Mouse (Mus musculus) liver, postnatal 0 days (tissue): ENCODE data around the gene Tex261. TPM values are rescaled to one million over a fixed set of nuclear protein-coding genes. Genes with fewer than 3 reads are reported as not detected.

Experiments
- ATAC-seq: fragments of 200-750 bp; cut with Nextera tagmentation; 2 replicates; pipeline ENCODE4 v1.8.0; 2017; ENCODE audit warnings: mild to moderate bottlenecking, moderate library complexity
- DNase-seq: peaks from one replicate; pipeline ENCODE4 v3.0.0-alpha.2; 2016
- H3K27ac ChIP-seq: fragments of 300-500 bp; sonication (generic); 2 replicates; pipeline ENCODE4 v1.5.1; 2014; ENCODE audit warnings: antibody characterized with exemption, moderate library complexity, mild to moderate bottlenecking, low read depth
- H3K27me3 ChIP-seq: fragments of 300-500 bp; sonication (generic); 2 replicates; pipeline ENCODE4 v1.6.1; 2014; ENCODE audit warnings: low read length, control low read depth, mixed read lengths; ENCODE audit not compliant: insufficient read depth
- H3K36me3 ChIP-seq: fragments of 300-500 bp; sonication (generic); replicated peaks from 2 replicates; pipeline ENCODE4 v1.6.1; 2014; ENCODE audit warnings: mild to moderate bottlenecking, control low read depth, low read length, moderate library complexity, mixed read lengths; ENCODE audit not compliant: insufficient read depth
- H3K4me1 ChIP-seq: fragments of 300-500 bp; sonication (generic); 2 replicates; pipeline ENCODE4 v1.6.1; 2014; ENCODE audit warnings: antibody characterized with exemption, mild to moderate bottlenecking, control low read depth; ENCODE audit not compliant: insufficient read depth
- H3K4me2 ChIP-seq: fragments of 300-500 bp; sonication (generic); 2 replicates; pipeline ENCODE4 v1.6.1; 2014; ENCODE audit warnings: low read depth, mild to moderate bottlenecking, low read length, moderate library complexity, mixed read lengths
- H3K4me3 ChIP-seq: fragments of 300-500 bp; sonication (generic); 2 replicates; pipeline ENCODE4 v1.5.1; 2014; ENCODE audit warnings: low read depth, low read length
- H3K9ac ChIP-seq: fragments of 300-500 bp; sonication (generic); replicated peaks from 2 replicates; pipeline ENCODE4 v1.6.1; 2014; ENCODE audit warnings: mild to moderate bottlenecking, moderate library complexity
- H3K9me3 ChIP-seq: fragments of 300-500 bp; sonication (generic); 2 replicates; pipeline ENCODE4 v1.6.1; 2016; ENCODE audit warnings: mild to moderate bottlenecking, control low read depth, low read length, mixed read lengths
- CTCF ChIP-seq: sonication (generic); IDR thresholded peaks from 2 replicates; pipeline ENCODE4 v1.5.1; 2016; ENCODE audit warnings: antibody characterized with exemption, low read depth
- EP300 ChIP-seq: IDR thresholded peaks from 2 replicates; pipeline ENCODE4 v1.6.1; 2016; ENCODE audit warnings: antibody characterized with exemption, low read depth, mild to moderate bottlenecking
- WGBS: fragments of 180-500 bp; shearing (Covaris S2); extraction: QIAGEN DNeasy Blood & Tissue Kit; methylation state at CpG from one replicate; pipeline ENCODE4 v1.1.7; 2014; ENCODE audit not compliant: insufficient replicate concordance; 5-methylcytosine and 5-hydroxymethylcytosine counted together
- polyA plus RNA-seq: library from polyadenylated mRNA; unstranded; fragments of >200 nt; fragmentation: Nextera tagmentation; extraction: Ambion mirVana; gene quantifications from 2 replicates; pipeline ENCODE4 v1.2.1, GENCODE M21; 2015

Tex261 gene
- polyA plus RNA-seq, 1 experiment from 2014 or later, result 68.3 TPM

DNA sequence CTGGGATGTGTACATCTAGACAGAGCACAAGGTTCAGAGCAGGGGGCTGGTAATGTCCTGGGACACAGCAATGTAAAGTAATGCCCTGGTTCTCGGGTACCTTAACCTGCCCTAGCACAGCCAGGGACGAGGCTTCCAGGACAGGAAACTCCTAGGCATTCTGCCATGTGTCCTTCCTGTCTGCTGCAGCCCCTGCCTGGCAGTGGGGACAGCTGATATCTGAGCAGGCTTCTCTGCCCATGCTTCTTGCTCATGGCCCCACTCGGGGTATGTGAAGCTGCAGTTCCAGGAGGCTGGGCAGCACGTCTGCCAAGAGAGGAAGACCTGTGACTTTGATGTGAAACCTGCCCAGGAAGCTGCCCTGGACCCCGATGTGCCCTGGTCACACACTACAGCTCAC is 7.1 kb downstream of the Tex261 start:
- H3K4me3 ChIP-seq, result no peak overlapping the region
- no peak overlapping the region for H3K27ac ChIP-seq
- WGBS, result 56% methylated on average over 5 of the region's 5 CpGs
- no peak overlapping the region for H3K9ac ChIP-seq
- TF ChIP-seq EP300, result no peak
- TF ChIP-seq CTCF, result no peak
- H3K4me2 ChIP-seq, result no peak overlapping the region
- 0 out of 2 replicates have a peak, but pooled peaks have one; percentile 43 for ATAC-seq
- 0 out of 2 replicates have a peak, but pooled peaks cover 2% of the 10 kb centered on the region for H3K27me3 ChIP-seq
- H3K4me1 ChIP-seq, result peaks cover under 1% of the 10 kb centered on the region; the same call in 1 of the 2 replicates
- H3K36me3 ChIP-seq, result peaks cover 27% of the 10 kb centered on the region
- H3K9me3 ChIP-seq, result no peaks in the 10 kb centered on the region
- no peak for DNase-seq

DNA sequence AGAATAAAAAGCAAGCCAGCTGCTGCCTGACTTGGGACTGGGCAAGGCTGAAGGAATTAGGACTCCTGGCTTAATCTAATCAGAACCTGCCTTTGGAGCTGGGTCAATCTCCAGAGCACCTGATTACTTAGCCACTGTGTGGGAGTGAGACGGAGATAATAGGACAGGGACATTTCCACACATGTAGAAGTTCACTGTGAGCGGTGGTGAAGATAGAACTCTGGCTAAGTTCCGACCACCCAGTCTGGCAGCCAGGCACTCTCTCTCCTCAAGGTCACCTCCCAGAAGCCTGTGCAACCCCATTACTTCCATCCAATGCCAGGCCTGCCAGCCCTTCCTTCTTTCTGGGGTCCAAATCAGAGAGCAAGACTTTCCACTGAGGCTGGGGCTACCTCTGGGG is 8.6 kb downstream of the Tex261 start:
- no peak for TF ChIP-seq CTCF
- TF ChIP-seq EP300, result no peak

DNA sequence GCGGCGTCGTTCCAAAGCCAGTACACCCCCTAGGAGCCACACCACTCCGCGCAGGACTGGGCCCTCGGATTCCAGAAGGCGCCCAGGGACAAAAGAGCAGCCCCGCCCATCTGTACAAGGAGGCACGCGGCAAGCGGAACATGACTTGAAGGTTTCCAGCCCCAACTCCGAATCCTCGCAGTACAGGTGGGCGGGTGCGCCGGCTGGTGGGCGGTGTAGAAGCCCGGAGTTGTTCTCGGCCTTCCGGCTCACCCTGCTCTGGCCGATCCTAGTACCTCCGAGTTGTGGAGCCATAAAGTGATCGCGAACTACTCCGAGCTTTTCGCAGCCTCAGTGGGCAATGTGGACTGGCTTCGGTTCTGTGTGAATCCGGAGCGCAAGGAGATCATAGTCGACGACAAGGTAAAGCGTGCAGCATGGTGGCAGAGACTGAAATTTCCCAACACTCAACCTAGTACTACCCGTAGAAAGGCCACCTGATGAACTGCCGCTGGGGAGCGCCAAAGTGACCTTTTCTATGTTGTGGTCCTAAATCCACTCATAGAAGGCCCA is 12.7 kb downstream of the Tex261 start:
- Histone ChIP-seq H3K4me3 (peak overlapping the region; percentile 20; the same call in 1 of the 2 replicates), H3K9ac (no peak overlapping the region; the same call in 1 of the 2 replicates), H3K27me3 (peaks cover 39% of the 10 kb centered on the region), H3K4me1 (peaks cover 8% of the 10 kb centered on the region), H3K4me2 (peak overlapping the region; percentile 64), H3K27ac (no peak overlapping the region), H3K36me3 (no peaks in the 10 kb centered on the region), H3K9me3 (no peaks in the 10 kb centered on the region)
- ATAC-seq (peak; percentile 76), DNase-seq (peak; percentile 30)
- TF ChIP-seq EP300, result no peak
- TF ChIP-seq CTCF, result peak; percentile 45
- WGBS, result 5% methylated on average over 35 of the region's 35 CpGs

More for the DNA sequence above, 8.6 kb downstream of the Tex261 start:
- Histone ChIP-seq H3K4me1 (peaks cover 8% of the 10 kb centered on the region), H3K9me3 (no peaks in the 10 kb centered on the region), H3K9ac (no peak overlapping the region), H3K27ac (no peak overlapping the region), H3K36me3 (peaks cover 14% of the 10 kb centered on the region), H3K4me3 (no peak overlapping the region), H3K27me3 (peaks cover 12% of the 10 kb centered on the region), H3K4me2 (no peak overlapping the region)
- WGBS, result 73% methylated on average over 3 of the region's 3 CpGs
- no peak for DNase-seq
- no peak for ATAC-seq

DNA sequence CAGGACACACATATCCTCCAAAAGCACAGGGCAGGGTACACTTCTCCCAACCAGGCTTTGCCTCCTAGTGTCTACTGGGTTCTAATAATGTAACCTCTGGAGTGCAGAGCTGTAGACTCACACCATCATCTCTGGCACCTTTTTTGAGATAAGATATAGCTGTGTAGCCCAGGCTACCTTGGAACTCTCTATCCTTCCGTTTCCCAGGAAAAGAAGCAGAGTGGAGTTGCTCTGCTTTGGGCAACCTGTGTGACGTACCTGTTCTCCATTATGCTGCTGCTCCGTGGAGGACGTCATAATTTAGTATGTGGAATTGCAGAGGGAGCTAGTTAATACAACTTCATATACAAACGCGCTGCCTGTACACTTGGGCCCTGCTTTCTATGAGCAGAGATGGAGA is 13.3 kb downstream of the Tex261 start, which contains the start of gene Ankrd53:
Gene Ankrd53, plus strand, starts transcription at position 301 of the 400 bp plus-strand sequence.
- H3K4me1 ChIP-seq, result peaks cover 8% of the 10 kb centered on the region
- peak within 1 kb of the TSS; percentile 20; the same call in 1 of the 2 replicates for H3K4me3 ChIP-seq
- no peak within 1 kb of the TSS; the same call in 1 of the 2 replicates for H3K9ac ChIP-seq
- TF ChIP-seq EP300, result no peak
- no peak for TF ChIP-seq CTCF
- no peak within 1 kb of the TSS for H3K27ac ChIP-seq
- no peaks in the 10 kb centered on the region for H3K9me3 ChIP-seq
- 30% methylated on average over 6 of the region's 6 CpGs for WGBS
- peak within 1 kb of the TSS; percentile 64 for H3K4me2 ChIP-seq
- no peaks in the 10 kb centered on the region for H3K36me3 ChIP-seq
- ATAC-seq, result no peak
- H3K27me3 ChIP-seq, result peaks cover 44% of the 10 kb centered on the region
- no peak for DNase-seq

DNA sequence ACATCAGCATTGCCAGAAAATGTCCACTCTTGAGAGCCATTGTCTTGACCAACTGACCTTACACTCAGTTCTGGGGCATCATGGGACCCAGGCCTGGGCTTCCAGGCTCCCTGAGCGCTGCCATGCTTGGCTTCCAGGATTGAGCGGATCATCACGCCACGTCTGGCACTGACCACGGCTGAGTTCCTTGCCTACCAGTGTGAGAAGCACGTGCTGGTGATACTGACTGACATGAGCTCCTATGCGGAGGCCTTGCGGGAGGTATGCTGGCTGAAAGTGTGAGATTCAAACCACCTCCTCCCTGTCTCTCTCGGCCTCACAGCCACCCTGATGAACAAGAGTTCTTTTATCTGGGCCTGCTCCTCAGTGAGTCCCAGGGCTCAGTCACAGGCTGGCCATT is 19.6 kb downstream of the Tex261 start:
- no peak overlapping the region for H3K4me2 ChIP-seq
- no peak for TF ChIP-seq CTCF
- no peak overlapping the region for H3K27ac ChIP-seq
- no peaks in the 10 kb centered on the region; the same call in 1 of the 2 replicates for H3K4me1 ChIP-seq
- WGBS, result 64% methylated on average over 9 of the region's 9 CpGs
- H3K36me3 ChIP-seq, result no peaks in the 10 kb centered on the region
- ATAC-seq (no peak), DNase-seq (no peak)
- H3K4me3 ChIP-seq, result no peak overlapping the region
- H3K9ac ChIP-seq, result no peak overlapping the region
- no peaks in the 10 kb centered on the region for H3K9me3 ChIP-seq
- H3K27me3 ChIP-seq, result peaks cover 33% of the 10 kb centered on the region

DNA sequence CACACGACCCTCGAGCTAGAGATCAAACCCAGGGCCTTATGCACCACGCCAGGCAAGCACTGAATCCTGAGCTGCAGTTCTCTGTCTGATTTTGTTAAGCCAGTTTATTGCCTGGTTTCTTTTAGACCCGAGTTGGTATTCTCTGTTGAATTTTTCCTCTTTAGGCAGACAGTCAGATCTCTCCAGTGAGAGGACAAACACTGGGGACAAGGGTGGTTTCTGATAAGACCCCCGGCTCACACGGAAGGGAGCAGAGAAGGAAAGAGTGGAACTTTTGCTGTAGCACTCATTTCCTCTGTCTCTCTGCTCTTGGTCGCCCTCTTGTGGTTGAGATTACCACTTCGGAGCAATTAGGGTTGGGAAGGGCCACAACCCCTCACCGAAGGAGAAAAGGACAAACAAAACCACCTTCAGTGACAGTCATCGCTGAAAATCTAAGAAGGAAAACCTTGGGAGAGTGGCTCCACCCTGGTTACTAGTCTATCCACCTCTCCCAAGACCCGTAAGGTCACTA is 25.4 kb downstream of the Tex261 start:
- peak overlapping the region; percentile 26; the same call in 1 of the 2 replicates for H3K4me2 ChIP-seq
- H3K36me3 ChIP-seq, result no peaks in the 10 kb centered on the region
- DNase-seq (peak; percentile 68), ATAC-seq (no peak)
- WGBS, result 8% methylated on average over 11 of the region's 11 CpGs
- TF ChIP-seq EP300, result no peak
- TF ChIP-seq CTCF, result peak; percentile 86
- H3K9ac ChIP-seq, result 0 out of 2 replicates have a peak overlapping the region, but pooled peaks have one; percentile 16
- no peak overlapping the region for H3K27ac ChIP-seq
- H3K4me3 ChIP-seq, result no peak overlapping the region
- peaks cover 1% of the 10 kb centered on the region; the same call in 1 of the 2 replicates for H3K4me1 ChIP-seq
- peaks cover 9% of the 10 kb centered on the region for H3K27me3 ChIP-seq
- H3K9me3 ChIP-seq, result no peaks in the 10 kb centered on the region
